In the genomic region with DNA sequence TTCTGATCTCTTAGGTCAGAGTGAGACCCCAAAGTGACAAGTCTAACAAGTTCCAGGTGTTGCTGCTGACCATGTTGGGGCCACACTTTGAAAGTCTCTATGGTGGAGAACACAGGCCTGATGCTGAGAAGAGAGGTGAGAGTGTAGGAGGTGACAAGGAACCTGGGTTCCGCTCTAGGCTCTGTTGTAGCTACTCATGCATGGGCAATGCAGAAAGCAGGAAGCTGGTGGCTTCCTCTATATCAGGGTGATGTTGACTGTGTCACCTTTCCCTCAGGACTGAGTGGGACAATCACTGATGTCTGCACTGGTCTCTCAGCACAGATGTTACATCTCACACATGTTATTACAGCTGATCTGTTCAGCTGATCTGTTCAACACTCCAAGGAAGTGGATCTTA, we compare ENCODE assay signal across 23 mouse cellular contexts. TPM values are rescaled to one million over a fixed set of nuclear protein-coding genes. Genes with fewer than 3 reads are reported as not detected.
A peak's percentile ranks its signal among the peaks of the same experiment; 100 is the strongest.
DNase-seq lines count a peak whose midpoint lies in the region; ATAC-seq lines count a peak whose summit lies in the region.
"Had no signal": no experiment of that assay in that cellular context is flagged by ENCODE, and none has a peak within 500 bp of the region (broad histone marks: within the 10 kb centered on the region; RNA-seq: fewer than 3 reads in every experiment).

No protein-coding gene starts in this region.

- H3K27ac ChIP-seq in liver, embryonic 13.5 days: peak overlapping the region; percentile 80; the same call in 1 of the 2 replicates
- no peak overlapping the region for H3K27ac ChIP-seq in liver, embryonic 11.5 days (ENCODE audit: low read depth, low read length)
- H3K27ac ChIP-seq in forebrain, embryonic 10.5 days: no peak overlapping the region
- H3K27ac ChIP-seq: heart, embryonic 13.5 days; hindbrain, embryonic 15.5 days; limb, embryonic 10.5 days; liver, embryonic 14.5 days; midbrain, embryonic 13.5 days had no signal

- 90% methylated on average over 1 of the region's 1 CpGs for WGBS in liver, embryonic 13.5 days (ENCODE audit: insufficient replicate concordance)
- 85% methylated on average over 1 of the region's 1 CpGs for WGBS in liver, embryonic 11.5 days
- 97% methylated on average over 1 of the region's 1 CpGs for WGBS in forebrain, embryonic 10.5 days

- DNase-seq in liver, embryonic 13.5 days: no peak
- no peak for DNase-seq in liver, embryonic 11.5 days (ENCODE audit: low spot score)
- DNase-seq in B cell, adult 2 months: peak; percentile 52 to 61
- peak; percentile 7 to 31 for DNase-seq in natural killer cell, adult 2 months (ENCODE audit: low spot score in 2 of 2)
- no peak for DNase-seq in forebrain, embryonic 10.5 days (ENCODE audit: extremely low spot score, low spot score)
- no peak for DNase-seq in embryo, embryonic 10 days (ENCODE audit: low spot score)
- DNase-seq: adrenal gland, postnatal 36 days; cerebellum, adult 11-12 months; cerebellum, postnatal 25 days; heart, adult 18-20 months; kidney, adult 11 months; kidney, postnatal 14 days; right cerebral cortex, postnatal 25 days had no signal

- H3K9me3 ChIP-seq in liver, embryonic 13.5 days (replicated peaks): 0 out of 2 replicates have a peak, but pooled peaks cover 2% of the 10 kb centered on the region
- 0 out of 2 replicates have a peak, but pooled peaks cover 3% of the 10 kb centered on the region for H3K9me3 ChIP-seq in liver, embryonic 11.5 days (ENCODE audit: control insufficient read depth, low read length)
- H3K9me3 ChIP-seq in forebrain, embryonic 10.5 days: no peaks in the 10 kb centered on the region
- H3K9me3 ChIP-seq: heart, embryonic 13.5 days; hindbrain, embryonic 15.5 days; limb, embryonic 10.5 days; midbrain, embryonic 13.5 days had no signal

- no peak overlapping the region for H3K4me3 ChIP-seq in liver, embryonic 13.5 days (replicated peaks)
- no peak overlapping the region for H3K4me3 ChIP-seq in liver, embryonic 11.5 days (ENCODE audit: low read depth, low read length)
- H3K4me3 ChIP-seq in forebrain, embryonic 10.5 days: no peak overlapping the region
- H3K4me3 ChIP-seq: heart, embryonic 13.5 days; hindbrain, embryonic 15.5 days; limb, embryonic 10.5 days; midbrain, embryonic 13.5 days had no signal

- peaks cover 66% of the 10 kb centered on the region for H3K4me1 ChIP-seq in liver, embryonic 13.5 days (replicated peaks)
- peaks cover 19% of the 10 kb centered on the region for H3K4me1 ChIP-seq in liver, embryonic 11.5 days (replicated peaks; ENCODE audit: control insufficient read depth, insufficient read depth, low read length)
- H3K4me1 ChIP-seq in forebrain, embryonic 10.5 days: peaks cover 5% of the 10 kb centered on the region; the same call in 1 of the 2 replicates
- H3K4me1 ChIP-seq: hindbrain, embryonic 15.5 days; midbrain, embryonic 13.5 days had no signal

- no peaks in the 10 kb centered on the region for H3K27me3 ChIP-seq in liver, embryonic 13.5 days
- H3K27me3 ChIP-seq in liver, embryonic 11.5 days (replicated peaks; ENCODE audit: control insufficient read depth, insufficient read depth, low read length): no peaks in the 10 kb centered on the region
- no peaks in the 10 kb centered on the region for H3K27me3 ChIP-seq in forebrain, embryonic 10.5 days (ENCODE audit: poor library complexity, severe bottlenecking)
- H3K27me3 ChIP-seq: heart, embryonic 13.5 days; hindbrain, embryonic 15.5 days; midbrain, embryonic 13.5 days had no signal

- H3K36me3 ChIP-seq in liver, embryonic 13.5 days: no peaks in the 10 kb centered on the region
- H3K36me3 ChIP-seq in liver, embryonic 11.5 days (ENCODE audit: control insufficient read depth, insufficient read depth, low read length): no peaks in the 10 kb centered on the region
- no peaks in the 10 kb centered on the region for H3K36me3 ChIP-seq in forebrain, embryonic 10.5 days (replicated peaks)
- H3K36me3 ChIP-seq: heart, embryonic 13.5 days; hindbrain, embryonic 15.5 days; limb, embryonic 10.5 days; midbrain, embryonic 13.5 days had no signal

- ATAC-seq in liver, embryonic 13.5 days (ENCODE audit: low read depth): no peak
- no peak for ATAC-seq in liver, embryonic 11.5 days (replicated peaks; ENCODE audit: low FRiP score)
- ATAC-seq in granulocyte monocyte progenitor cell, adult 5-6 weeks (replicated peaks; ENCODE audit: poor library complexity, severe bottlenecking): peak; percentile 29; the same call in 1 of the 2 replicates
- ATAC-seq: midbrain, embryonic 13.5 days had no signal

- H3K9ac ChIP-seq in liver, embryonic 13.5 days: peak overlapping the region; percentile 37; the same call in 1 of the 2 replicates
- H3K9ac ChIP-seq in liver, embryonic 11.5 days (ENCODE audit: low read depth, low read length): no peak overlapping the region
- H3K9ac ChIP-seq: heart, embryonic 13.5 days; hindbrain, embryonic 15.5 days; liver, embryonic 14.5 days; midbrain, embryonic 13.5 days had no signal

- H3K4me2 ChIP-seq in liver, embryonic 13.5 days: no peak overlapping the region
- no peak overlapping the region for H3K4me2 ChIP-seq in liver, embryonic 11.5 days
- H3K4me2 ChIP-seq: heart, embryonic 13.5 days; hindbrain, embryonic 15.5 days; midbrain, embryonic 13.5 days had no signal

RNA-seq across cellular contexts. Expression of gene Lipc, which starts 57.8 kb away (rescaled TPM):
- polyA plus RNA-seq in liver, embryonic 13.5 days (2015; fragmentation: Nextera tagmentation; extraction: Ambion mirVana): 19.7 and 24.6 TPM in 2 replicates
- polyA plus RNA-seq in liver, embryonic 11.5 days (2014; fragmentation: Nextera tagmentation; extraction: Ambion mirVana): 15.0 and 16.7 TPM in 2 replicates
- not detected in 2 replicates for total RNA-seq in granulocyte monocyte progenitor cell, adult 5-6 weeks (2014; fragmentation: Nextera tagmentation)
- total RNA-seq in granulocyte monocyte progenitor cell, adult 5-6 weeks (2017): not detected in 2 replicates
- polyA plus RNA-seq in forebrain, embryonic 10.5 days (2016; fragmentation: Nextera tagmentation; extraction: Ambion mirVana): not detected in 2 replicates
- total RNA-seq: gastrocnemius, adult 8-10 months; left cerebral cortex, adult 18-20 months; megakaryocyte progenitor cell, adult 5-6 weeks had no signal
- polyA plus RNA-seq: forebrain, embryonic 11.5 days; hindbrain, embryonic 15.5 days; limb, embryonic 10.5 days; midbrain, embryonic 13.5 days had no signal

Comparison
In these comparisons a context has a peak if more than half of its experiments do, and no peak if none do; other contexts are left out.
1. DNase-seq: peak in B cell, adult 2 months (2 of 2) and natural killer cell, adult 2 months (2 of 2); none in liver, embryonic 13.5 days (single experiment), liver, embryonic 11.5 days (single experiment), forebrain, embryonic 10.5 days (single experiment) and embryo, embryonic 10 days (single experiment).
2. RNA of gene Lipc, which starts 57.8 kb away (polyA plus RNA-seq): 19.7 to 24.6 TPM in liver, embryonic 13.5 days and 15.0 to 16.7 TPM in liver, embryonic 11.5 days; not detected in forebrain, embryonic 10.5 days; every median in the first group is over 10 times any median in the second.